Mouse (Mus musculus): ENCODE measurements at regions not wholly inside any gene's neighbourhood (a gene's known extent, or its start where the extent isn't known, plus 50 kb on each side); places are given as distances from the start of the nearest gene placed in this dataset.

- no peak for DNase-seq
These were observed 65.6 kb downstream of the En1 start for GRCm38 (mm10) chr1:120667776-120668175.

- no peak for DNase-seq
These were observed 81.5 kb downstream of the En1 start for GRCm38 (mm10) chr1:120683532-120684245.

GRCm38 (mm10) chr1:120685650-120686244 is 83.5 kb downstream of the En1 start:
- no peak for DNase-seq

GRCm38 (mm10) chr1:120691571-120691970 is 89.4 kb downstream of the En1 start:
- no peak for DNase-seq

GRCm38 (mm10) chr1:120698189-120698588 is 96.0 kb downstream of the En1 start:
- DNase-seq, result no peak

GRCm38 (mm10) chr1:120704201-120704600 is 102.0 kb downstream of the En1 start:
- DNase-seq, result peak; percentile 41

GRCm38 (mm10) chr1:120706011-120706410 is 103.8 kb downstream of the En1 start:
- DNase-seq, result no peak

GRCm38 (mm10) chr1:120708511-120708910 is 106.3 kb downstream of the En1 start:
- no peak for DNase-seq

GRCm38 (mm10) chr1:120715105-120715877 is 113.1 kb downstream of the En1 start:
- no peak for DNase-seq

- DNase-seq, result peak; percentile 33
These were observed 124.6 kb downstream of the En1 start for GRCm38 (mm10) chr1:120726777-120727176.

GRCm38 (mm10) chr1:120727427-120727826 is 125.2 kb downstream of the En1 start:
- DNase-seq, result no peak

GRCm38 (mm10) chr1:120732003-120732402 is 129.8 kb downstream of the En1 start:
- DNase-seq, result peak; percentile 16

GRCm38 (mm10) chr1:120733683-120734082 is 131.5 kb downstream of the En1 start:
- DNase-seq, result no peak

GRCm38 (mm10) chr1:120734846-120735245 is 132.6 kb downstream of the En1 start:
- peak; percentile 58 for DNase-seq

GRCm38 (mm10) chr1:120739499-120739898 is 137.3 kb downstream of the En1 start:
- peak; percentile 97 for DNase-seq

- peak; percentile 86 for DNase-seq
These were observed 139.0 kb downstream of the En1 start for GRCm38 (mm10) chr1:120741091-120741740.

GRCm38 (mm10) chr1:120748963-120749362 is 146.7 kb downstream of the En1 start:
- DNase-seq, result peak; percentile 97

- peak; percentile 64 for DNase-seq
These were observed 151.2 kb downstream of the En1 start for GRCm38 (mm10) chr1:120753406-120753805.

GRCm38 (mm10) chr1:120754337-120754736 is 152.1 kb downstream of the En1 start:
- DNase-seq, result peak; percentile 77

- DNase-seq, result peak; percentile 97
These were observed 155.1 kb downstream of the En1 start for GRCm38 (mm10) chr1:120757283-120757821.

GRCm38 (mm10) chr1:120758172-120758571 is 156.0 kb downstream of the En1 start:
- DNase-seq, result peak; percentile 98

- DNase-seq, result peak; percentile 89
These were observed 156.5 kb downstream of the En1 start for GRCm38 (mm10) chr1:120758762-120759161.

GRCm38 (mm10) chr1:120759380-120759779 is 157.2 kb downstream of the En1 start:
- peak; percentile 65 for DNase-seq
